Mouse (Mus musculus) kidney, adult 11 months (tissue): ENCODE measurements around the gene Itsn1.

Experiments
- DNase-seq: peaks from one replicate; pipeline ENCODE4 v3.0.0; 2022

Gene Itsn1

DNA sequence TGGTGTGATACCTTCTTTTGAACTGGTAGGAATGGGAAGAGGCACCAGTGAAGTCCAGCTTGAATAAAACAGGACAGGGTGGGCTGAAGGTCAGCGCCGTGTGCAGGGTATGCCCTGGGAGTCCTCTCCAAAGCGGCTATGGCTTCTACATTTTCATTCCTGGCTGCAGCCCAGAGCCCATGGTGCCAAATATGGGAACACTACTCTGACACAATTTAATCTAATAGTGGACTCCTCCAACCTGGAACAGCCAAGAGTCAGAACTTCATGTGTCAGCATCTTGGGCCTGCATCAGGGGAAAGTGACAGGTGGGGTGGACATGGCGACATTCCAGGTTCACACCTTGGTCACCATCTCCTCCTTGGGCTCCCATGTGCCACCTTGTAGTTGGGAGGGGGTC is 147.4 kb downstream of the Itsn1 start:
- no peak for DNase-seq

DNA sequence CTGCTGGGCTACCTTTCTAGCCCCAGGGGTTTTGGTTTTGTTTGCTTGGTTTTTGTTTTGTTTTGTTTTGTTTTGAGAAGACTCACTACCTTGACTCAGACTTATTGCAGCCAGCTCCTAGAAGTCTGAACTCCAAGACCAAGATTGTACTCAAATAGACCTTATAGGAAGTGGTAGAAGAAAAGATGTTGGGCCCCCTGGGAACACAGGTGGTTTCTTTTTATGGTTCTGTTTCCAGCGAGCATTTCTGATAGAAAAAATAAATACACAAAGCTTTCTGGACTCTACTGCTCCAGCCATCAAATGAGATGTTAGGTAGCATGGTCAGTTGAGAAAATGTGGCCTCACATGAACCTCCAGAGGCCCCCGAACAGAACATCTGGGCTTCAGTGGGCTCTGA is 150.0 kb downstream of the Itsn1 start:
- no peak for DNase-seq

DNA sequence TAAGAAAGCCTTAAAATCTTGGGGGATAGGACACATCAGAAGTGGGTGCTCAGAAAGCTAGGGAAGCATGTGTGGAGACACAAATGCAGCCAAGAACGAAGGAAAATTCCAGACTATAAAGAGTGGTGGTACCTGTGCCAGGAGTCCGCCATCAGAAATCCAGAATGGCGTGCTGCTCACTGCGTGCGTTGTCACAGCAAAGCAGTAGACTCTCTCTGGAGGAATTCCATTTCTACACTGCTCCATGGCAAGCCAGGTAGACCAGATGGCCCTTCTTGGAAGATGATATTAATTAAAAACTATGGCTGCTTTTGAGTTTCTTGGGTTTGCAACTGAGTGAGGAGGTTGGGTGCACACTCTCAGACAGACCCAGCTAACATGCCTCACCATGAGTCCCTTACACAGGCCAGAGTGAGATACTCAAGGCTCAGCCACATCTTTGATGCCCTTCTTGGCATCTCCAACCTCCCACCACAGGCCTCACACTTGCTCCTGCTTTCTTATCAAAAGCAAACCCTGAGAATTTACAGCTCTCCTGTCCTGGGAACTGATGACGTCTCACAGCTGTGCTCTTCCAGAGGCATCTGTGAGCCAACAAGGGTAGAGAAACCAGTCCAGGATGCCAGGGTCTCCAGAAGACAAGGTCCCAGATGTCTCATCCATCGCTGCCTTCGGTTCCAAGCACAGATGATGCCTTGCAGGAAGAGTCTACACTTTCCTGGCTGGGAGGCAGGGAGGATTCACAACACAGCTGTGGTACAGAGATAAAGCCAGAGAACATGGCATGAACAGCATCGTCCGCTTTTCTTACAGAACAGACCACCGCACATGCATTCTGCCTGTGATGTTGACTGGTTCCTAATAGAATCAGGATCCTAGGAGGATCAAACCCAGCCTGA is 152.0 kb downstream of the Itsn1 start:
- no peak for DNase-seq

DNA sequence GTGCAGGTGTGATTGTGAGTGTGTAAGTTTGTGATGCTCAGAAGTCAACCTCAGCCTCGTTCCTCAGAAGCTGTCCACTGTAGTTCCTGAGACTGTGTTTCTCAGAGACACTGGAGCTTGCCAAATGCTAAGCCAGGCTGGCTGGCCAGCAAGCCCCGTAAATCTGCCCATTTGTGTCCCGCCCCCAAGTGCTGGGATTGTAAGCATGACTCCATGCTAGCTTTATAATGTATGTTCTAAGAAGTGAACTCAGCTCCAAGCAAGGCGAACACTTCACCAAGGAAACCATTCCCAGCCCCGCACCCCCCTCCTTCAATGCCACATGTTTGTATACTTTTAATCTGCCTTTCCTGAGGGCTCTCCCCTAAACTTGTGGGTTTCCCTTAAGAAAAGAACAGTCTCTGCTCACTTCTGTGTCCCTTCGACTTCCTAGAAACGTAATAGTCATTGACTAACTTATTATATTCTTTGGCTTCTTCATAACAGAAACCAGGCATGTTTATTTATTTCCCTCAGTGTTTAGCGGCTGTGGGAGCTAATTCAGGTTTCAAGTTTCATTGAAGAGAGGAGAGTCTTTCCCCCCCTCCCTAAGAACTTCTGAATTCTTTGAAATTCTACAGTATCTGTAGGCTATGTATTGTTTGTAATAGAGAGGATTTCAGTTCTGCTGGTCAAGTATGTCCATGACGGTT is 153.2 kb downstream of the Itsn1 start:
- DNase-seq, result no peak

DNA sequence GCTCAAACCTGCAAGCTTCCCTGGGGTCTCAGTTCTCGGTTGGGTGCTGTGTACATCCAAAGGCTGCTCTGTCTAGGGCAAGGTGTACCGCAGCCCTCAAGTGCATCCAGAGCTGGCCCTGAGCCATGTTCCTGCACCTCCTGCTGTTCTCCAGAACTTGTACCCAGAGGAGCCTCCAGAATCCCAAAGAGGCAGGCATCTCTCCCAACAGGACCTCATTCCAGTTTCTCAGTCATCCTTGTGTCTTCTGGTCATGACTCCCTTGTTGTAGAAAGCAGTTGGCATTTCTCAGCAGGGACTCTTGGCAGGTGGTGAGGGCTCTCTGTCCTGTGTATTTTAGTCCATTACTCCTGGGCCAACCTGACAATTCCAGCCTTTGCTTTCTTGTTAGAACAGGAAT is 154.6 kb downstream of the Itsn1 start:
- DNase-seq, result no peak

DNA sequence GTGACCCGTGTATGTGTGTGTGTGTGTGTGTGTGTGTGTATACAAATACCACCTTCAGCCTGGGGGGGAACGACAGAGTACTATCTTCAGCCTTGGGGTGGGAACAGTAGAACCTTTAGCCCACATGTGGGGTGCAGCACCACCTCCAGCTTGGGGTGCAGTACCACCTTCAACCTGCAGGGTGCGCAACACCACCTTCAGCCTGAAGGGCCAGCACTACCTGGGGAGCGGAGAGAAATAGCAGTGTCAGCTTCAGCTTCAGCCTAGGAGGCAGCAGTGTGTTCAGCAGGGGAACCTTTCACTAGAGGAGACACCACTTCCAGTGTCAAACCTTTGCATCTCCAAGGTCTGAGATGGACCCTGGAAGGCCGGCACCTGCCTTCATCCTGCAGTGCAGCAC is 155.1 kb downstream of the Itsn1 start:
- DNase-seq, result no peak

DNA sequence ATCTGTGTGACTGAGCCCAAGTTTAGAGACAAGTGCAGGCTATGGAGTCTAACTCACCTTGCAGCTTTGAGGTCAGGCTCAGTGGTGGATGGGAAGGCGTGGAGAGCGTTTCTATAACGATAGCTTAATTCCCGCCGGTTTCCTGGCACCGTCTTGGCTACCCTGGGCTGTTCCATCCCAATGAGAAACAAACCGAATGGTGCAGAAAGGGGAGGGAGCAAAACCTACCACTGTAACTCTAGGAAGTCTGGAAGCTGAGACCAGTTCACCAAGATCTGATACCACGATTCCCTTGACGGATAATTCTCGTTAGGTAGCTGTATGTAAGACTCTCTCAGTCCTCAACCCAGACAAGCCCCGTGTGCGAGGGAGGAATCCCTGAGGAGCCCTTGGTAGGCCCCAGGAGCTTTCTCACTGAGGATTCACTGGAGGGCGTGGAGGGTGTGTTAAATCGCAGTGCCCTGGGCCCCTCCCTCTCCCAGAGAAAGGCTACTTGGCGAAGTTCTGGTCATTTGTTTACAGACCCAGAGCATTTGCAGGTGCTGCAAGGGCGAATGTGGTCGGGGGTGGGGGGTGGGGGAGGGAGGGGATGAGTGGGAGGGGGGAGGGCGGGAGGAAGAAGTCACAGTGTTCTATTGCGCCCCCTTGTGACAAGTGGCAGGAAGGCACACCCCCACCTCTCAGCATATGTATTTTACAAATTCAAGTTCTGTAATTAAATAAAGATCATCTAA is 156.5 kb downstream of the Itsn1 start:
- no peak for DNase-seq

DNA sequence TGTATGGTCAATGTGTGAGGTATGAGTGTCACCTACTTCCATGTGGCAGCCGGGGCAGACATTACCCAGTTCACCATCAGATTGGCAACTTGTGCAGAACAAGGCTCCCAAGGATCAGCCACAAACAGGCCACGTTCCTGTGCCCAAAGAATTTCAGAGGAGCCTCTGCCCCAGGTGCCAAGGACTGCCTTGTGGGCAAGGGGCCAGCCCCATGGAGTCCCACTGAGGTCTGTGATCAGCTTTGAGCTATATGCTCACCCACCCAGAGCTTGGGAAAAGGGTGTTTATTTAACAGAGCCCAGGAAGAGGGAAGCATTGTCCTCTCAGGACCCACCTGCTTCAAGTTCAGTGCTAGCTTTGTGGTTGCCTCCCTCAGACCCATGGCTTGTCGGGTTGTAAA is 159.3 kb downstream of the Itsn1 start:
- no peak for DNase-seq

DNA sequence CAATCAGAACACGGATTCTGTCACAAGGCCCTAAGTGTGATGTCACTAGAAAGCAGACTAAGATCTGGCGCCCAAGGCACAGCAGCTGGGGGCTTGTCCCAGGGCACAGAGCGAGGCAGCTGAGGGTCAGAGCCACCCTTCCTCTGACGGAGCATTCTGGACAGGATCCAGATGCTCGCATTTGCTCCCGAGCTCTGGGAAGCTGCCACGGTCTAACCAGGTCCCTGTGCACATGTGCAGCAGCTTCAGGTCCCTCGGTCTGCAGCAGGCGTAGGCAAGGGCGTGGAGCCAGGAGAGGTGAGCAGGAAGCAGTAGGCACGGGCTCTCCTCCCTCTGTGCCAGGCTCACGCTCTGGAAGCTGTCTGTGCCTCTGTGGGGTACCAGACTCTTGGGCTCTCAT is 160.8 kb downstream of the Itsn1 start:
- DNase-seq, result no peak

DNA sequence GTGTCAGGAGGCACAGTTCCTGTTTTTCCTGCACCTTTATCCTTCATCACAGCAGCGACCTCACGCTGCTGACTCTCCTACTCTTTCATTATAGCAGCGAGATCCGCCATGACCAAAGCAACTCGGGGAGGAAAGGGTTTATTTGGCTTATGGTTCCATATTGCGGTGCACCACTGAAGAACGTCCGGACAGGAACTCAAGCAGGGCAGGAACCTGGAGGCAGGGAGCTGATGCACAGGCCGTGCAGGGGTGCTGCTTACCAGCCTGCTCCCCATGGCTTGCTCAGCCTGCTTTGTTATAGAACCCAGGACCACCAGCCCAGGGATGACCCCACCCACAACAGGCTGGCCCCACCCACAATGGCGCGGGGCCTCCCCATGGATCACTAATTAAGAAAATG is 162.1 kb downstream of the Itsn1 start:
- no peak for DNase-seq

DNA sequence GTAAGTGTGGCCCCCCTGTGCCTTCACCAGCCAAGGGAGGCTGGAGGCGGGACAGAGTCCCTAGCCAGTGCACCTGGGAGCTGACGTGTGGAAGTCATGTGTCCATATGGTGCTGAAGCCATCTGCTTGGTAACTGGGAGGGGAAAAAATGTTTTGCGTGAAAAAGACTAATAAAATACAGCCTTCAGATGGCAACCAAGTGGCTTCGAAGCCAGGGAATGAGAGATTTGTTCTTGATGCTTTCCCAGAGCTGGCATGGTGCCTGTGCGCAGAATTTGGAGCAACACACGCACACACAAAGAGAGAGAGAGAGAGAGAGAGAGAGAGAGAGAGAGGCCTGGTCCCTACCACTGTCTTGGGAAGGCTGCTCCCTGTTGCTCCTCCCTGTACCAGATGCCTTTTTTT is 167.3 kb downstream of the Itsn1 start:
- no peak for DNase-seq

DNA sequence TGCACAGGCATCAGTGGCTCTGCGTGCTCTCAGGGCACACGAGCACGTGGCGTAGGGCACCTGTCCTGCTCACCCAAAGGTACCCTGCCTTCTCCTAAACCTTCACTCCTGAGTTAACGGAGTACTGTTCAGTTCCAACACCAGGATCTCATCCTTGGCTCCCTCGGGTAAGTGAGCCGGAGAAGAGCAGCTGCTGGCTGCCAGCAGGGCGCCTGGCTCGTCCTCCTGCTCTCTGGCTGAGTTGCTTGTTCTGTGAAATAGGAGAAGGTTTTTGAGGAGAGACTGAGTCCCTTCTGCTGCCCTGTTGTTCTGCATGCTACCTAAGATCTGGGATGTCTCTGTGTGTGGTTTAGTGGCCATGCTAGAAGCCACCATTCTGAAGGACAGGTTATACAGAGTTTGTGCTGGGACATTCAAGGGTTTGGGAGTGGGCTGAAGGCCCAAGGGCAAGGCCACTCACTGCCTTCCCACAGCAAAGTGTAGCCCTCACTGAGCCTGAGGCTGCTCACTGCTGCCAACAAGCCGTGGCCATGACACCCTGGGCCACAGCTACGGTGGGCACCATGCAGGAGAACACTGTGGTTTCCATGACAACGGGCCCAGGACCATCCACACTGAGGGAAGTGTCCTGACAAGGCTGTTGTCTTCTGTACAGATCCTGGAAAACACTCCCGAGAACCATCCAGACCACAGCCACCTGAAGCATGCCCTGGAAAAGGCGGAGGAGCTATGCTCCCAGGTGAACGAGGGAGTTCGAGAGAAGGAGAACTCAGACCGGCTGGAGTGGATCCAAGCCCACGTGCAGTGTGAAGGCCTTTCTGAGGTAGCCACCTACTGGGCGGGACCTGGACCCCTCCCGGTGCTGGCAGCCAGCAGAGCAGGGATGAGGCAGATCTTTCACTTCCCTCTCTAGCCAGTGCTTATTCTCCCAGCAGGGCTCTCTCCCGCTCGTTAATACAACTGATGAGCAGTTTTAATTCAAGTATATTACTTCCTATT is 170.1 kb downstream of the Itsn1 start:
- no peak for DNase-seq

DNA sequence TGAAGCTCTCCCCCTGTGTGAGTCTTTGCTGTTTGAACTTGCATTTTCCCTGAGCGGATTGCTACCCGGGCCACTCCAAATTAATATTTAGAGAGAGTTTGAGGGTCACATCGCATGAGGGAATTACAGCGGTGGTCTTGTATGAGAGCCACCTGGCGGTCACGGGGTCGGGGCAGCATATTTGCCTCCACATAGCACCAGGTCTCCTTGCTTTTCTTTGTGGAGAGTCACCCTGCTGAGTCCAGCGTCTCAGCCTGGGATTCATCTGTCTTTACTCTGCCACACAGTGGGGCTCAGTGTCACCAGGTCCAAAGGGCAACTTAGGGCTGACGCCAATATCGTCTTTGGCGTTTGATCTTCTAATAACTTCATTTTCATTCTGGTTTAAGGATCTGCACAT is 171.2 kb downstream of the Itsn1 start:
- no peak for DNase-seq

DNA sequence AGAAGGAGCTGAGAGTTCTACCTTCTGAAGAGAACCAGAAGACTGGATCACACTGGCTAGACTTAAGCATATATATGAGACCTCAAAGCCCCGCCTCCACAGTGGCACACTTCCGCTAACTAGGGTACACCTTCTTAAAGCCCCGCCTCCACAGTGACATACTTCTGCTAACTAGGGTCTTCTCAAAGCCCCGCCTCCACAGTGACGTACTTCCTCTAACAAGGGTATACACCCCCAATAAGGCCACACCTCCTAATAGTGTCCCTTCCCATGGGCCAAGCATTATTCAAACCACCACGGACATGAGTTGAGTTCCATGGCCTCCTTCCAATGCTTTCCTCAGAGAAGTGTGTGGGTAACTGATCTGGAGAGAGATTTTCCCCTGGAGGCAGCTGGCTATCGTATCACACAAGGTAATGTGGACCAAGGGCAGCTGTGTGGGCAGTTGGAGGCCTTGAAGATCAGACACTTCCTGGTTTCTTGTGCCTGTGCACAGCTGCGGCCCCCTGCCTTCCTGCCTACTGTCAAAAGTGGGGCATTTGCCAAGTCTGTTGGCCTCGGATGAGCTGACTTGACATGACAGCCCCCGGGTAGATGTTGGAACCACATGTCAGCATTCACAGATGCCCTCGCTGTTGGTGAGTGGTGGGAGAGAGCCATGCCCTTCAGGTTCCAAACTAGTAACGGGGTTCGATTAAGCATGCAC is 174.9 kb downstream of the Itsn1 start:
- DNase-seq, result no peak

DNA sequence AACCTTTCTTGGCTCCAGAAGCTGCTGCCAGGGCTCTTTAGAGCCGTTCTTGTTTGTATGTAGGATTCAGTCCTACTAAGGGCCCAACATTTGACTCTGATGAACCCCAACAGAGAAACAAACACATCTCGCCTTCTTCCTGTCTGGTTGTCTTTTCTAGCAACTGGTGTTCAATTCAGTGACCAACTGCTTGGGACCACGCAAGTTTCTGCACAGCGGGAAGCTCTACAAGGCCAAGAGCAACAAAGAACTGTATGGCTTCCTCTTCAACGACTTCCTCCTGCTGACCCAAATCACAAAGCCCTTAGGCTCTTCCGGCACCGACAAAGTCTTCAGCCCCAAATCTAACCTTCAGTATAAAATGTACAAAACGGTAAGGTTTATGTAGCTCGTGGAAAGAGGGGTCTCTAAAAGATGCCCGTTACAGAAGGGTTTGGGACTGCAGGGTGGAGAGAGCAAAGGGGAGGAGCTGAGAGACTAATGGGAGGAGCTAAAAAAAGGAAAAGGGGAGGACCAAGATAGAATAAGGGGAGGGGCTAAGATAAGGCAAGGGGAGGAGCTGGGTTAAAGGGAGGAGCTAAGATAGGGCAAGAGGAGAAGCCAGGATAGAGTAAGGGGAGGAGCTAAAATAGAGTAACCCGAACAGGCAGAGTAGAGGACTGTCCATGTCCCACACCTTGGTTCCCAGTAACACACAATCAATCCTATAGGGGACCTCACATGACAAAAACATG is 176.2 kb downstream of the Itsn1 start:
- DNase-seq, result no peak

DNA sequence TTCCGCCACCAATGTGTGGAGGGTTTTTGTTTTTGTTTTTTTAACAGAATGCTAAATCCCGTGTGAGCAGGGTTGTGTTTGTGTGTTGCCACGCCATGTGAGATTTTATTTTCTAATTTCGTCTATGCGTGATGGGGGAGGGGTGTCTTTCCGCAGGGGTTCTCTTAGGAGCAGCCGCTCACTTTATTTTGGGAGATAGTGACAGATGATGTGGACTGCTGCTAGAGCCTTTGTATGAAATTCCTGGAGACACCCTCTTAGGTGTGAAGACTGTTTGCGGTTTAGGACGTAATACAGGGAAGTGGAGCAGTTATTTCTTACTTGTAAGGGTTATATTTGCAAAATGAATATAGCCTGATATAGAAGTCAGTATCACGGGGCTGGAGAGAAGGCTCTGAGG is 176.9 kb downstream of the Itsn1 start:
- DNase-seq, result no peak

DNA sequence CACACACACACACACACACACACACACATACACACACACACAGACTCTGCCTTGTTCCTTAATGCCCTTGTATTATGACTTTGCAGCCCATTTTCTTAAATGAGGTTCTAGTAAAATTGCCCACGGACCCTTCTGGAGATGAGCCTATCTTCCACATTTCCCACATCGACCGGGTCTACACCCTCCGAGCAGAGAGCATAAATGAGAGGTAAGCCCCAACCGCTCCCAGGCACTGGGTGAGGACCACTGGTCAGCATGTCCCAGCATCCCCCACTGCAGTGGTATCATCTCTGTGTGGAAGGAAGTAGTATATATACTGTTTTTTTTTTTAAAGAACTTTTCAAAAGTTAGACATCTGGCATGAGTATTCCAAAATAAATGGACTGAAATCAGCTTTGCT is 177.6 kb downstream of the Itsn1 start:
- DNase-seq, result no peak

DNA sequence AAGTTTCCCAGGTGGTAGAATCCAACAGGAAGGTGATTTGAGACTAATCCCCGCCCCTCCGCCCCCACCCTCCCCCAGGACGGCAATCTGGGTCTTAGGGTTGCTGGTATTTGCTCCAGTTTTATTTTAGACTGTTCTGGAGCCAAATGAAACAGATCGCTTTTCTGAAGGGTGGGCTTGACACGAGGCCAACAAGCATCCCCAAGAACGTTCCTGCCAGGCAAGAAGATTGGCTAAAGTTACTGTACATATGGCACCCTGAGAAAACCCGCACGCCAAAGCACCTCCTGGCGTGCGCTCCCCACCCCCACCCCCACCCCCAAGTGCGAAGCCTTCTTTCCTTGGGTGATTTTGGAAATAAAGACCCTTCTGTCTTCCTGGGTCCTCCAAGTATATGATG is 178.1 kb downstream of the Itsn1 start:
- DNase-seq, result no peak

DNA sequence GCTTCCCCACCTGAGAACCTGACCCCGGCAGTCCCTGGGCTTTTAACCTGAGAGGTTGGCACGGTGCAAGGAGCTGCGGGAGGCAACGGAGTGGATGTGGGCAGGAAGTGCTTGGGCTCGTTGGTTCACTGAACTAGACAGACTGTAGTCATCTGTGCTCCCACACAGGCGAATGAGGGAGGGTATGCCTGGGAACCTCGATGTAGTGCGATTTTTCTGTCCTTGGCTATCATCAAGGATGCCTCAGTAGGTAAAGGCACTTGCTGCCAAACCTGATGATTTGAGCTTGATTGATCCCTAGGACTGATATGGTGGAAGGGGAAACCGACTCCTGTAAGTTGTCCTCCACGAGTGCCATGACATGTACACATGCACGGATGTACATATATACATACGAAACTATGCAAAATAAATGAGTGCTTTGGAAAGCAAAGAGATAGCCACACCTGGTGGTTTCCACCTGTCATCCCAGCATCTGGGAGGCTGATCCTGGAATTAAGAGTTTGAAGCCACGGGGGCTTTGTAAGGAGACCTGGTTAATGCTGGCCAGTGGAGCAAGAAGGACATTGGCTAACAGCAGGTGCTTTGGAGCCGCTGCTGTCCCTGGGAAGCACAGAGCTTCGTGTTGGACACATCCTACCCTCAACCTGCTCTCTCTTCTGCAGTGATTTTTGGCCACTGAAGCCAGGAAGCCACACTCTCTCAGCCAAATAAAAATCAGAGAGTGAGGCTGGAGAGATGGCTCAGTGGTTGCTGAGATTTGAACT is 180.7 kb downstream of the Itsn1 start:
- no peak for DNase-seq

DNA sequence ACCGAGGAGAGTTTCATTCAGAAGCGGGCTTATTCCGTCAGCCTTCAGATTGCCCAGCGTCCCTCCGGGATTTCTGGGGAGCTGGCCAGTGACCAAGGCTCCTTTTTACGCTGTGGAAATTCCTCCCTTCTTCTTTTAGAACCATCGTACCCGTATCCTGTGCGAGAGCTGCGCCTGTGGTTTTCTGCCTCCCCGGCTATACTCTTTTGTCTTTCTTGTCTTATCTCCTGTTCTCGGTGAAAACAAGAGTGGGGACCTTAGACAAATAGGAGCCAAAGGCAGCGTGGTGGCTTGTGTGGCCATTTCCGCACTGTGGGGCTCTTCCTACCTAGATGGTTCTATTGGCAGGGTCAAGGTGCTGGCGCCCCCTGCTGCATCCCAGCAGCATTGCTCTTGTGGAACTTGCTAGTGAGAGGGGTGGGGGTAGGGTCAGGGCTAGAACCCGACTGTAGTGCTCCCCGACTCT is 188.6 kb downstream of the Itsn1 start:
- DNase-seq, result peak; percentile 80
